Mouse (Mus musculus) neural tube, embryonic 14.5 days (tissue): Measurements from ENCODE around the gene Snx29. TPM values are rescaled to one million over a fixed set of nuclear protein-coding genes. Genes with fewer than 3 reads are reported as not detected.

Experiments
- ATAC-seq: fragments of 200-750 bp; cut with Nextera tagmentation; 2 replicates; pipeline ENCODE4 v1.8.0; 2017; ENCODE audit warnings: low read depth, mild to moderate bottlenecking, moderate TSS enrichment, moderate library complexity
- H3K27ac ChIP-seq: fragments of 300-500 bp; sonication (generic); 2 replicates; pipeline ENCODE4 v1.5.1; 2014; ENCODE audit warnings: low read depth, mild to moderate bottlenecking, control low read depth, low read length, moderate library complexity, mixed read lengths
- H3K27me3 ChIP-seq: fragments of 300-500 bp; sonication (generic); 2 replicates; pipeline ENCODE4 v1.6.1; 2014; ENCODE audit warnings: low read length; ENCODE audit not compliant: control insufficient read depth, insufficient read depth
- H3K36me3 ChIP-seq: fragments of 300-500 bp; sonication (generic); 2 replicates; pipeline ENCODE4 v1.6.1; 2014; ENCODE audit warnings: low read length, mixed read lengths; ENCODE audit not compliant: control insufficient read depth, insufficient read depth
- H3K4me1 ChIP-seq: fragments of 300-500 bp; sonication (generic); 2 replicates; pipeline ENCODE4 v1.6.1; 2014; ENCODE audit warnings: low read length; ENCODE audit not compliant: control insufficient read depth, insufficient read depth
- H3K4me2 ChIP-seq: fragments of 300-500 bp; sonication (generic); 2 replicates; pipeline ENCODE4 v1.6.1; 2014; ENCODE audit warnings: mild to moderate bottlenecking, low read depth, low read length, control low read depth
- H3K4me3 ChIP-seq: fragments of 300-500 bp; sonication (generic); 2 replicates; pipeline ENCODE4 v1.5.1; 2014; ENCODE audit warnings: low read depth, low read length, control low read depth, mixed read lengths
- H3K9ac ChIP-seq: fragments of 300-500 bp; sonication (generic); replicated peaks from 2 replicates; pipeline ENCODE4 v1.6.1; 2014; ENCODE audit warnings: low read depth, mild to moderate bottlenecking, control low read depth, low read length, mixed read lengths
- H3K9me3 ChIP-seq: fragments of 300-500 bp; sonication (generic); 2 replicates; pipeline ENCODE4 v1.6.1; 2016; ENCODE audit warnings: low read length; ENCODE audit not compliant: control insufficient read depth
- WGBS: fragments of 180-500 bp; shearing (Covaris S2); extraction: QIAGEN DNeasy Blood & Tissue Kit; methylation state at CpG from one replicate; pipeline ENCODE4 v1.1.7; 2014; 5-methylcytosine and 5-hydroxymethylcytosine counted together
- polyA plus RNA-seq: library from polyadenylated mRNA; unstranded; fragments of >200 nt; fragmentation: Nextera tagmentation; extraction: Ambion mirVana; gene quantifications from 2 replicates; pipeline ENCODE4 v1.2.1, GENCODE M21; 2014

Snx29 gene
- polyA plus RNA-seq, 1 experiment from 2014 or later, result 21.5 TPM

DNA sequence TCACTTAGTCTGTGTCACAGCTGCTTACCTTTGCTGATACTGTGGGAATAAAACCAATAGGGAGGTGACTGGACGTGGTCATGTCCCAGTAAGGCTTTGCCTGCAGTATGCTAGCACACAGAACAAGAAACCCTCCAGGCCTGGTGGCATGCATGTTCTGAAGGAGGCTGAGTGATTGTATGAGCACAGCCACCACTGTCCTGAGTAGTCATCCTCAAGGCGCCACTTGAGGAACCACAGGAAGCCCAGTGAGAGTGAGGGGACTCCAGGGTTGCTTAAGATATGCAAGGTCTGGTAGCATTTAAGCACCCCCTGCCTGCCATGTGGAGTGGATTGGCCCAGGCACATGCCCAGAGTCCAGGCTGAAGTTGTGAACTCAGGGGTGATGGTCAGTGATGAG is 430.8 kb downstream of the Snx29 start:
- no peaks in the 10 kb centered on the region for H3K36me3 ChIP-seq
- H3K4me2 ChIP-seq, result no peak overlapping the region
- H3K27ac ChIP-seq, result no peak overlapping the region
- 91% methylated on average over 2 of the region's 2 CpGs for WGBS
- ATAC-seq, result no peak
- H3K9me3 ChIP-seq, result no peaks in the 10 kb centered on the region
- H3K9ac ChIP-seq, result no peak overlapping the region
- H3K4me1 ChIP-seq, result no peaks in the 10 kb centered on the region
- H3K4me3 ChIP-seq, result no peak overlapping the region
- H3K27me3 ChIP-seq, result no peaks in the 10 kb centered on the region

DNA sequence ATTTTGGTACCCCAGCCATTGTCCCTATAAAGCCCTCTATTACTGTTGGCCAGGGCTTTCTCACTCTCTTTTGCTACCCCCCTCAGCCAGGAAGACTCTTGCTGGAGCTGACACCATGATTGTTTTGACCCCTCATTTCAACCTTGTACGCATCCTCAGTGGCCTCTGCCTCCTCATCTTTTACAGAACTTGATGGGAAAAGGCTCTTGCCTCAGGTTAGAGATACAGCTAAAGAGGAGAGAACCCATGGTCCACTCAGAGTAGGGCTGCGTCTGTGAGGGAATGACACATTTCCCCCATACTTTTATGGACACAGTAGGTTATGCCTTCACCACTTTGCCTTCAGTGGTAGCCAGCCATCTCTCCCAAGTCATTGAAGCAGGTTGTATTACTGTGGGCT is 431.4 kb downstream of the Snx29 start:
- no peaks in the 10 kb centered on the region for H3K4me1 ChIP-seq
- no peak for ATAC-seq

DNA sequence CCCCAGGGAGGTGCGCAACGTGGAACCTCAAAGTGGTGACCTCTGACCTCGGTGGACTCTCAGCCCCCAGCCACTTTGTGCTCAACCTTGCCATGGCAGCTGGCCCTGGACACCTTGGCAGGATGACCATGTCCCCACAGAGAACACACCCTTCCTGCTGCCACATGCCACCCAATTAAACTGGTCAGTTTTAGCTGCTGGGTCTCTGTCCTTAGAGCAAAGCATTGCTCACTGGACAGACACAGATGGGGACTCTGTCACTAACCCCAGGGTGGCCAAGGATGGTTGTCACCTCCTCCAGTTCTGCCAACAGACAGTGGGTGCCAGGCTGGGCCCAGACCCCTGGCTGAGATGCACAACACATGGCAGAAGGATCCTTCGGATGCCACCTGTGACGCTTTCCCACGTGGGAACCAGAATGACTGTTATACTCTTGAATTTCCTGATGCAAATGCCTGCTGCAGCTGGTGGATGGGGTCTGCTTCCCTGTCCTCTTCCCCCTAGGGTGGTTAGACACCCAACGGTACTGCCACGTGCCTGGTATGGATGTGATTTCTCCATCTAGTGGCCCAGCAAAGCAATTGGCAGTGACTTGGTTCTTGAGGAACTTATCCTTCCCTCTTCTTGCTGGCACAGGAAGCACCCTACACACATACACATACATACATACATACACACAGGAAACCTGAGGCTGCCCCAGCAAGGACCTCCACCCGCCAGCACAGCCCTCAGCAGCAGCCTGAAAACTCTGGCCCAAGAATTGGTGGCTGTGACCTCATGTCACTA is 432.8 kb downstream of the Snx29 start:
- no peaks in the 10 kb centered on the region for H3K36me3 ChIP-seq
- no peak for ATAC-seq

More for the DNA sequence above, 431.4 kb downstream of the Snx29 start:
- H3K36me3 ChIP-seq, result no peaks in the 10 kb centered on the region
- no peaks in the 10 kb centered on the region for H3K27me3 ChIP-seq
- 96% methylated on average over 2 of the region's 2 CpGs for WGBS
- no peak overlapping the region for H3K4me2 ChIP-seq
- H3K4me3 ChIP-seq, result no peak overlapping the region
- no peak overlapping the region for H3K9ac ChIP-seq
- H3K27ac ChIP-seq, result no peak overlapping the region
- H3K9me3 ChIP-seq, result no peaks in the 10 kb centered on the region

DNA sequence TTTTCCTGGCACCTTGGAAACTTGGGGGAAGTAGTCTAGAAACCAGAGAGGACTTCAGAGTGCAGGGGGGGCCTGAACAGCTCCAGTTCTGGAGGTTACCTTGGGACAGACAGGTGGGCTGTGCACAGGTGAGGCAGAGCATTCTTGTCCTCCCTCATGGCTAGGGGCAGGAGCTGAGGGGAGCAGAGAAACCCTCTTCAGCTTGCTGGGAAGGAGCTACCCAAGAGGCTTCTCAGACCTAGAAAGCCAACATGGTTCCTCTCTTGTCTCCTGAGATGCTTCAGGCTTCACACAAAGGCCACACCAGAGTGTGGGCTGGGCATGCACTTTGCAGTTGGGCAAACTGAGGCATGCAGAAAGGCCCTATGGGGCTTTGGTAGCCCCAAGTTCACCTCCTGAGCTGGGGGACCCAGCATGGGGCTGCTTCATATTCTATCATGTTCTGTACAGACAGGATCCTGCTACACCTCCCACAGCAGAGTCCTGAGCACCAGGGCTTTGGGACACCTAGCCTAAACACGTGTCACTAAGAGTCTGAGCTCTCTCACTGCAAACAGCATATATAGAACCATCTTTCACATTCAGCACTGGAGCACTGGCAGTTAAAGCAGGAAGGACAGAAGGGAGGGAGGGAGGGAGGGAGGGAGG is 434.0 kb downstream of the Snx29 start:
- Histone ChIP-seq H3K4me3 (no peak overlapping the region), H3K9me3 (no peaks in the 10 kb centered on the region), H3K27me3 (no peaks in the 10 kb centered on the region), H3K27ac (no peak overlapping the region), H3K4me2 (no peak overlapping the region), H3K9ac (no peak overlapping the region), H3K4me1 (no peaks in the 10 kb centered on the region), H3K36me3 (no peaks in the 10 kb centered on the region)
- ATAC-seq, result no peak
- WGBS, result 78% methylated on average over 1 of the region's 1 CpGs

More for the DNA sequence above, 432.8 kb downstream of the Snx29 start:
- no peak overlapping the region for H3K27ac ChIP-seq
- no peaks in the 10 kb centered on the region for H3K4me1 ChIP-seq
- H3K4me2 ChIP-seq, result no peak overlapping the region
- no peaks in the 10 kb centered on the region for H3K9me3 ChIP-seq
- WGBS, result 90% methylated on average over 9 of the region's 9 CpGs
- H3K9ac ChIP-seq, result no peak overlapping the region
- H3K27me3 ChIP-seq, result no peaks in the 10 kb centered on the region
- H3K4me3 ChIP-seq, result no peak overlapping the region

DNA sequence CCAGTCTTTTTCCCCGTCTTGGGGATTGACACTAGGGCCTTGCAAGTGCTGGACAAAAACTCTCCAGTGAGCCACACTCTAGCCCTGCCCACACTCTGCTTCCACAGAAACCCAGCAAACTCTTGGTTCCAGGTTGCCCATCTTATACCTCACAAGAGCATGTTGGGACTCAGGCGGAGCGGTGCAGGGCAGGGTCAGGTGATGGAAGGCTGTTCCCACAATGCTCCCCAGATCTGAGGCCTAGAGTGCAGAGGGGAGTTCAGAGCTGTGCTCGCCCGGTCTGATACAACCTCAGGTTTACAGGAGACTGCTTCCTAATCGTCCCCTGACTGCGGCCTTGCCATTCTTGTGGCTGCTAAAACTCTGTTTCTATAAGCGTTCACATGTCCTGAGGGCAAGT is 434.8 kb downstream of the Snx29 start:
- ATAC-seq, result no peak
- Histone ChIP-seq H3K9me3 (no peaks in the 10 kb centered on the region), H3K27me3 (no peaks in the 10 kb centered on the region), H3K4me1 (no peaks in the 10 kb centered on the region), H3K27ac (no peak overlapping the region), H3K4me3 (no peak overlapping the region), H3K9ac (no peak overlapping the region), H3K36me3 (no peaks in the 10 kb centered on the region), H3K4me2 (no peak overlapping the region)
- 93% methylated on average over 8 of the region's 8 CpGs for WGBS

DNA sequence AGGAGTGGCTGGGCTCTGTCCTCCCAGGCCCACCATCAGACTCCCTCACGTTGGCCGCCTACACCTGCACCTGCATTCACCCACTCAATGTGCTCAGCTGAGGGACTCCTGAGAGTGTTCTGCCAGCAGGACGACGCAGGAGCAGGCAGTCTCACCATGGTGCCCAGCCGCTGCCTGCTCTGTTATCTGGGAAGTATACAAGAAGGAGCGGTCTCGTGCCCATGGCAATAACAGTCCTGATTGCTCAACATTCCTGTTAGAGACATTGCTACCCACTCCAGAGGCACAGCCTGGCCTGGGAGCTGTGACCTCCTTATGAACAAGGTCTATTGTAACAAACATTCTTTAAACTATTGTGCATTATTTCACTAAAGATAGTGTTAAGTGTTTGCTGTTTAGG is 435.2 kb downstream of the Snx29 start:
- Histone ChIP-seq H3K36me3 (no peaks in the 10 kb centered on the region), H3K9me3 (no peaks in the 10 kb centered on the region), H3K27me3 (no peaks in the 10 kb centered on the region), H3K27ac (no peak overlapping the region), H3K9ac (no peak overlapping the region), H3K4me1 (no peaks in the 10 kb centered on the region), H3K4me2 (no peak overlapping the region), H3K4me3 (no peak overlapping the region)
- ATAC-seq, result no peak
- 81% methylated on average over 7 of the region's 7 CpGs for WGBS

DNA sequence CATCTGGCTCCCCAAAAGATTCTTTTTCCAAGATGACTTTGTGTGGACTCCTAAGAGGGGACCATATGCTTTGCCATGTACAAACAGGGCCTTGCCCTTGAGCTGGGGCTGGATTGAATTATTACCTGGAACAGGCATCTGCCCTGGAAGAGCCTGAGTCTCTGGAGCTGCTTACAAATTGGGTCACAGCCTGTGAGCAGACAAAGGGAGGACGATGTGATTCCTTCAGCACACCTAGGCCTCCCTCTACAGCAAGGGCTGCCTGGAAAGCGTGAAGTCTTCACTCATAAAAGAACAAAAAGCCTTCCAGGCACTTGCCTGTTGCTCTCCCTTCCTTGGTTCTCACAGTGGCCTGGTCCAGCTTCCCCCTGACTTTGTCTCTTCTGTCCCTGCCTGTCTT is 449.6 kb downstream of the Snx29 start:
- Histone ChIP-seq H3K27me3 (no peaks in the 10 kb centered on the region), H3K4me2 (no peak overlapping the region), H3K36me3 (no peaks in the 10 kb centered on the region), H3K9me3 (no peaks in the 10 kb centered on the region), H3K4me3 (no peak overlapping the region), H3K9ac (no peak overlapping the region), H3K4me1 (no peaks in the 10 kb centered on the region), H3K27ac (no peak overlapping the region)
- no peak for ATAC-seq
- whole genome bisulfite sequencing, result 66% methylated on average over 2 of the region's 2 CpGs

DNA sequence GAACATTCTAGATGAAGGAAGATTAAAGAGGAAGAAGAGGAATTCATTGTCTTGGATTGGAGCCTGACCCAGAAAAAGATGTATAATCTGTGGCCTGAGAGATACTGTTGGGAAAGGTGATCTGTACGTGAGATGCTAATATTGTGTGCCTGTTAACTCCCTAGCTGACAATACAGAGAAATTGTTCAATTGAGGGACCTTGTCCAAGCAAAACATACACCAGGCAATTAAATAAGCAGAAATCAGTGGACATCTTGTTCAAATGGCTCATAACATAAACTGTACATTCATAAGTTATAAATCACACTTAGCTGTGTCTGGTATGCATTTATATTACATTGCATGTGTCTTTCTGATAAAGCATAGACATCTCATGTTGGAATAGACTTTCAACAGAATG is 451.6 kb downstream of the Snx29 start:
- no peak overlapping the region for H3K9ac ChIP-seq
- no peak overlapping the region for H3K27ac ChIP-seq
- no peaks in the 10 kb centered on the region for H3K27me3 ChIP-seq
- no peak overlapping the region for H3K4me2 ChIP-seq
- ATAC-seq, result no peak
- WGBS, result 78% methylated on average over 1 of the region's 1 CpGs
- no peaks in the 10 kb centered on the region for H3K36me3 ChIP-seq
- no peaks in the 10 kb centered on the region for H3K9me3 ChIP-seq
- no peak overlapping the region for H3K4me3 ChIP-seq
- H3K4me1 ChIP-seq, result no peaks in the 10 kb centered on the region

DNA sequence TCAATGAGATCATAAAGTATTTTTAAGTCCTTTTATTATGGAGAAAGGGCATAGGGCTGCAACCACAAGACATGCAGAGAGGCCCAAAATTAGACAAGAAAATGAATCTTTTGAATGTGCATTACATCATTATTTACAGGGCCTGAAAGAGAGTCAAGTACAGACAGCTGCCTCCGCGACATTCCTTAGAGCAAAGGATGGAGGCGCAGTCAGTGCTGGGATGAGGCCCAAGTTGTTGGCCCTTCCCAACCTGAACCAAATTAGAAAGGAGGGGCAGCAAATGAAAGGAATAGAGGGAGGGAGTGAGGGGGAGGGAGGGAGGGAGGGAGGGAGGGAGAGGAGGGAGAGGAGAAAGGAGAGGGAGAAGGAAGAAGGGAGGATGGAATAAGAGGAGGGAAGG is 453.8 kb downstream of the Snx29 start:
- Histone ChIP-seq H3K9me3 (no peaks in the 10 kb centered on the region), H3K9ac (no peak overlapping the region), H3K36me3 (no peaks in the 10 kb centered on the region), H3K27me3 (no peaks in the 10 kb centered on the region), H3K4me3 (no peak overlapping the region), H3K27ac (no peak overlapping the region), H3K4me1 (no peaks in the 10 kb centered on the region), H3K4me2 (no peak overlapping the region)
- no peak for ATAC-seq
- WGBS, result 77% methylated on average over 3 of the region's 3 CpGs
